Comparison of ENCODE assay signal across 10 mouse cellular contexts in genomic region chr5:33743481-33743880, GRCm38 (mm10). TPM values are rescaled to one million over a fixed set of nuclear protein-coding genes. Genes with fewer than 3 reads are reported as not detected.
"Had no signal": no experiment of that assay in that cellular context is flagged by ENCODE, and none has a peak within 500 bp of the region (broad histone marks: within the 10 kb centered on the region; RNA-seq: fewer than 3 reads in every experiment).

No protein-coding gene starts in this region.

- H3K27me3 ChIP-seq: limb, embryonic 13.5 days; midbrain, embryonic 12.5 days had no signal

- H3K4me3 ChIP-seq: limb, embryonic 13.5 days; midbrain, embryonic 12.5 days had no signal

- H3K4me2 ChIP-seq: limb, embryonic 13.5 days; midbrain, embryonic 12.5 days had no signal

- H3K9me3 ChIP-seq: limb, embryonic 13.5 days; midbrain, embryonic 12.5 days had no signal

- H3K9ac ChIP-seq: limb, embryonic 13.5 days; liver, embryonic 14.5 days; midbrain, embryonic 12.5 days had no signal

- H3K4me1 ChIP-seq: limb, embryonic 13.5 days; midbrain, embryonic 12.5 days had no signal

- ATAC-seq: midbrain, embryonic 16.5 days had no signal

- H3K27ac ChIP-seq: limb, embryonic 13.5 days; liver, embryonic 14.5 days; midbrain, embryonic 12.5 days had no signal

- DNase-seq: left cerebral cortex, postnatal 4 days; lung, adult 18-20 months; right cerebral cortex, adult 18-20 months; right cerebral cortex, postnatal 25 days; thymus, postnatal 36 days had no signal

RNA-seq across cellular contexts. Expression of gene Fgfr3, which starts 22.0 kb away (rescaled TPM):
- total RNA-seq: megakaryocyte-erythroid progenitor cell, adult 5-6 weeks had no signal
